Mouse (Mus musculus) embryonic fibroblast, embryonic 13.5 days (primary cell): Measurements from ENCODE around the gene Acad10.

Source experiments
- CTCF ChIP-seq: IDR thresholded peaks from 2 replicates; pipeline ENCODE4 v1.5.1; 2011; ENCODE audit warnings: mild to moderate bottlenecking, control low read depth, low read length, moderate library complexity, borderline replicate concordance; ENCODE audit not compliant: insufficient read depth
- POLR2A ChIP-seq: IDR thresholded peaks from 2 replicates; pipeline ENCODE4 v1.6.1; 2011; ENCODE audit warnings: low read depth, mild to moderate bottlenecking, control low read depth, low read length, moderate library complexity

DNA sequence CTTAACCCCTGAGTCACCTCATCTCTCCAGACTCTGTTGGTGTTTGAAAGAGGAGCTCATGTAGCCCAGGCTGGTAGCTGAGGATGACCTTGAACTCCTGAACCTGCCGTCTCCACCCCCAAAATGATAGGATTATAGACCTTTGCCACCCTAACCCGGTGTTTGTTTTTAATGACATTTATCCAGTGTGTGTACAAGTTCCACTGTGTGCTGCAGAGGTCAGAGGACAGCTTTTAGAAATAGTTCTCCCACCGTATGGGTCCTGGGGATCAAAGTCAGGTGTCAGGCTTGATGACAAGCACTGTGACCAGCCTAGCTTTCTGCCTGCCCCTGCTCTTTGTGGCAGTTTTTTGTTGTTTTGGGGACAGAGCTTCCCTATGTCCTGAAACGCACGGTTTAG is 39.6 kb upstream of the Acad10 start:
- no peak for TF ChIP-seq POLR2A
- no peak for TF ChIP-seq CTCF
